Comparison of ENCODE assay signal across 10 mouse cellular contexts in the genomic region with DNA sequence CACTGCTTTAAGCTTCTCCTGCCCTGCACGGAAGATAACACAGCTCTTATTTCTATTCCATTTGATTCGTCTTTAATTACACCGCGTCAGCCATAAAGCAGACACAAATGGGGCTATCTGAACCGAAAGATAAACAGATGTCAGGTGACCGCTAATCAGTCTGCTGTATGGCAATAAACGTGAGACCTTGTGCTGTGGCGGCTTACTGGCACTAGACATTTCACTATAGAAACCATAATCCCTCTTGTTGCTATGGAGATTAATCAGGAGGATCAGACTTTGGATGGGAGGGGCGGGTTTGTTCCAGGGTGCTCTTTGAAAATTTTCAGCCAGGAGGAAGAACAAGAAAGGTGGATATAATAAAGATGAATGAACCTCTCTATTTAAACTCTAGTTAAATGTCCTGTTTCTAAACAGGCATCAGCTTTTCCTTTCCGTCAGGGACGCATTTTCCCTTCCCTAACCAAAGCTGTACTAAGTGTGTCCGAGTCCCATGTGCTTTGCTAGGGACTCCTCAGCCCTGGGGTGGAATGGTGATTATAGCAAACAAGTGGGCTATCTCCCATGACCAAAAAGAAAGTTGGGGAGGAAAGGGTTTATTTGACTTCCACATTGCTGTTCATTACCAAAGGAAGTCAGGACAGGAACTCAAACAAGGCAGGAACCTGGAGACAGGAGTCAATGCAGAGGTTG. TPM values are rescaled to one million over a fixed set of nuclear protein-coding genes. Genes with fewer than 3 reads are reported as not detected.
DNase-seq lines count a peak whose midpoint lies in the region; ATAC-seq lines count a peak whose summit lies in the region.
"Had no signal": no experiment of that assay in that cellular context is flagged by ENCODE, and none has a peak within 500 bp of the region (broad histone marks: within the 10 kb centered on the region; RNA-seq: fewer than 3 reads in every experiment).

No protein-coding gene starts in this region.

- no peak overlapping the region for H3K4me3 ChIP-seq in forebrain, embryonic 12.5 days (replicated peaks)
- no peak overlapping the region for H3K4me3 ChIP-seq in liver, embryonic 13.5 days (replicated peaks)

- H3K9me3 ChIP-seq in forebrain, embryonic 12.5 days, result no peaks in the 10 kb centered on the region
- no peaks in the 10 kb centered on the region for H3K9me3 ChIP-seq in liver, embryonic 13.5 days (replicated peaks)

- H3K9ac ChIP-seq in forebrain, embryonic 12.5 days, result no peak overlapping the region
- H3K9ac ChIP-seq in liver, embryonic 13.5 days, result no peak overlapping the region

- ATAC-seq in forebrain, embryonic 12.5 days (ENCODE audit: low FRiP score), result peak; percentile 82
- peak; percentile 53; the same call in 1 of the 2 replicates for ATAC-seq in liver, embryonic 13.5 days (ENCODE audit: low read depth)

- H3K4me1 ChIP-seq in forebrain, embryonic 12.5 days, result peaks cover 35% of the 10 kb centered on the region
- H3K4me1 ChIP-seq in liver, embryonic 13.5 days (replicated peaks), result peaks cover 68% of the 10 kb centered on the region

- H3K4me2 ChIP-seq in forebrain, embryonic 12.5 days, result peak overlapping the region; percentile 35; the same call in 1 of the 2 replicates
- peak overlapping the region; percentile 21; the same call in 1 of the 2 replicates for H3K4me2 ChIP-seq in liver, embryonic 13.5 days

- 10% methylated on average over 12 of the region's 12 CpGs for WGBS in forebrain, embryonic 12.5 days
- 50% methylated on average over 12 of the region's 12 CpGs for WGBS in liver, embryonic 13.5 days (ENCODE audit: insufficient replicate concordance)

- peak; percentile 62 for DNase-seq in embryo, embryonic 10 days (ENCODE audit: low spot score)
- DNase-seq in embryo, embryonic 9.5 days (ENCODE audit: extremely low spot score), result no peak
- no peak for DNase-seq in liver, embryonic 13.5 days
- peak; percentile 91 for DNase-seq in retina, adult 2 months (ENCODE audit: low read depth, low spot score)
- no peak for DNase-seq in adrenal gland, postnatal 36 days
- no peak for DNase-seq in lung, postnatal 4 days
- no peak for DNase-seq in layer of hippocampus, adult 8-10 months (ENCODE audit: low spot score in 2 of 2)
- DNase-seq: heart, postnatal 10 days had no signal

- peaks cover 37% of the 10 kb centered on the region for H3K36me3 ChIP-seq in forebrain, embryonic 12.5 days (replicated peaks)
- peaks cover 23% of the 10 kb centered on the region; the same call in 1 of the 2 replicates for H3K36me3 ChIP-seq in liver, embryonic 13.5 days

- H3K27me3 ChIP-seq in forebrain, embryonic 12.5 days, result no peaks in the 10 kb centered on the region
- H3K27me3 ChIP-seq in liver, embryonic 13.5 days, result no peaks in the 10 kb centered on the region

- H3K27ac ChIP-seq in forebrain, embryonic 12.5 days, result peak overlapping the region; percentile 72
- H3K27ac ChIP-seq in liver, embryonic 13.5 days, result no peak overlapping the region

RNA-seq across cellular contexts. Expression of a gene that starts 29.2 kb away (rescaled TPM):
- polyA plus RNA-seq in forebrain, embryonic 12.5 days (2016; fragmentation: Nextera tagmentation; extraction: Ambion mirVana), result 0.13 TPM in 1 of 2 replicates, not detected in the other
- polyA plus RNA-seq in liver, embryonic 13.5 days (2015; fragmentation: Nextera tagmentation; extraction: Ambion mirVana), result 2.7 and 3.2 TPM in 2 replicates
- not detected for total RNA-seq in adrenal gland, postnatal 36 days (2021)
- not detected for total RNA-seq in layer of hippocampus, adult 8-10 months (2022)
- total RNA-seq: left cerebral cortex, postnatal 10 days had no signal

Comparison
In these comparisons a context has a peak if more than half of its experiments do, and no peak if none do; other contexts are left out.
1. DNase-seq: peak in embryo, embryonic 10 days (single experiment) and retina, adult 2 months (single experiment); none in embryo, embryonic 9.5 days (single experiment), liver, embryonic 13.5 days (single experiment), adrenal gland, postnatal 36 days (0 of 2), lung, postnatal 4 days (0 of 2) and layer of hippocampus, adult 8-10 months (0 of 2).